Mouse (Mus musculus): ENCODE measurements around the gene Pdzd2.

DNA sequence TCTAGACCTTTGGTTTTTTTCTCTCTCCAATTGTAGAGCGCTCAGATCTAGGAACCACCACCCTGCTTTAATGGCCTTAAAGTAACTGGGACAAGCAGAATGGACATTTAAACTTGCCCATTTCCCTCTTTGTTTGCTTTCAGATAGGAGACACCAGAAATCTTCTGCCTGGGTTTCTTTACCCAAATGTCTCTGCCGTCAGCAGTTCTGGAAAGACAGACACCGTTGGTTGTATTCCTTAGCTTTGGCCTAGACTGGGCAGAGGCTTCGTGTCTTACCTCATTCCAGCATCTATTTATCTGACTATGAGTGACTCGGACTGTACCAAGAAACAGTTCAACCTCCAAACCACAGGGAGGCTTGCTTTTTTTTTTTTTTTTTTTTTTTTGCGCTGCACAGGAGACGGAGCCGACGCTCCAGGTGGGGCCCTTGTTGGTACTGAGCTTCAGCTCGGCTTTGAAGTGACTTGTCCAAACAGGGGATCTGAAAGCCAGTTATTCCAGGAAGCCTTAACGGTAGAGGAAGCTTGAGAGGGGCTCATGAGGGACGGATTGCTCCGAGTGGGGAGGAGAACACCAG, 363.1 kb downstream of the Pdzd2 start:
- TF ChIP-seq CTCF (IDR thresholded peaks at IDR 0.05; ENCODE audit: extremely low read depth, insufficient read depth, low read length) (no peak), POLR2A (IDR thresholded peaks at IDR 0.05; ENCODE audit: extremely low read depth, insufficient read depth, low read length) (no peak)
